Mouse (Mus musculus) layer of hippocampus, postnatal 14 days (tissue): ENCODE measurements around the gene Gm17268. TPM values are rescaled to one million over a fixed set of nuclear protein-coding genes. Genes with fewer than 3 reads are reported as not detected.

Experiments
- DNase-seq, 2 experiments: peaks; one replicate each; pipeline ENCODE4 v3.0.0; 2021 to 2022; ENCODE audit warnings: low spot score in 2 of 2, mixed read lengths in 1 of 2
- long read RNA-seq, 2 experiments: library from polyadenylated mRNA; stranded (forward); transcript quantifications; one replicate each; pipeline ENCODE4 v2.0.0; 2021
- total RNA-seq, 2 experiments: library from RNA; stranded (reverse); gene quantifications; 2 replicates each; pipeline ENCODE4 v1.2.3; 2021

Gm17268 gene
- total RNA-seq, result not detected
- long read RNA-seq, experiment 1, result 0 reads
- long read RNA-seq, experiment 2, result 0 reads

DNA sequence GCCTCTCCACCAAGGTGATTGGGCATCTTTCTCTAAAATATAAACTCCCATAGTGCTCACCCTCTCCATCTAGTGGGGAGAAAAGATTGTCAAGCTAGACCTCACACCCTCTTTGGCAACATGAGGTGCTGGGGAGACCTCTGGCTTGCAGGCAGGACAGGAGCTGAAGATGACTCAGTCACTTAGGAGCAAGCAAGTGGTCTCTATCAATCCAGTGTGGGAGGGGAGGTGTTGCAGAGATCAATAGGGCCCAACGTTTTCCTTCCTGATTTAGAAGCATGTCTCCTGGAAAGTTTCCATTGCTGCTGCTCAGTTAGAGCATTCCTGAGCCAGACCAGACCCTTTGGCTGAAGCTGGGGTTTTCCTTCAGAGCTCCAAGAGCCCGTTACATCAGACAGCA lies at the start of gene Gm17268:
Gm17268 (minus strand) TSS at position 28 of the 400 bp plus-strand sequence.
- DNase-seq, result no peak

- DNase-seq, result no peak
Measured at GRCm38 (mm10) chr11:82084360-82084759, 46.0 kb upstream of the Gm17268 start.

GRCm38 (mm10) chr11:82080865-82081264 lies 42.5 kb upstream of the Gm17268 start:
- no peak for DNase-seq

GRCm38 (mm10) chr11:82078136-82078730 lies 39.9 kb upstream of the Gm17268 start:
- no peak for DNase-seq

GRCm38 (mm10) chr11:82077031-82077430 lies 38.7 kb upstream of the Gm17268 start:
- no peak for DNase-seq

DNA sequence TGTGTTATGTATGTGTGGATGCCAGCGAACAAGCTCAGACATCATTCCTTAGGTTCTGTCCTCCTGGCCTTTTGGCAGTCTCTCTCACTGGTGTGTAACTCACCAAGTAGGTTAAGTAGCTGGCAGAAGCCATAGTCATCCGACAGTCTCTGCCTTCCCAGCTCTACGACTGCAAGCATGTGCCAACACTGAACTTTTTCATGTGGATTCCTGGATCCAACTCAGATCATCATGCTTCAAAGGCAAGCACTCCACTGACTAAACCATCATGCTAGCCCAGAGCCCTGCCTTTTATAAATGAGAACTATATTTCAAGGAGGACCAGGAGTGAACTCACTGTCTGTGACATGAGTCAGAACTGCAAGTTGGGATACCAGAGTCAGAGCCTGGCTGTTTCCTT lies 35.3 kb upstream of the Gm17268 start:
- no peak for DNase-seq

DNA sequence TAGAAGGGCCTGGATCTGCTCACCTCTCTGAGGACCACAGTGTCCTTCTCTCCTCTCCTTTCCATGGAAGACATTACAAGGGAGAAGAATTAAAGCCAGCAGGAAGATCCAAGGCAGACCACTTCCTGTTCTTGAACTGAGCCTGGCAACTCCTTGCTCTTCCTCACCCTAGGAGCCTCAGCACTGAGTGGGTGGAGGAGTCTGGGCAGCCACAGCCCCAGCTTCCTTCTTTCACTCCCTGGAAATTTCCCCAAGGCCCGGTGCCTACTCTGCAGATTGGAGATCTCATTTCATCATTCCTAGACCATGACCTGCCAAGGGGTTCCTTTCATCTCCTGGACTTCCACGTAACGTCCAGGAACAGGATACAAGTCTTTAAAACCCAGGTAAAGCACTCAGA lies 34.6 kb upstream of the Gm17268 start:
- DNase-seq, result no peak

DNA sequence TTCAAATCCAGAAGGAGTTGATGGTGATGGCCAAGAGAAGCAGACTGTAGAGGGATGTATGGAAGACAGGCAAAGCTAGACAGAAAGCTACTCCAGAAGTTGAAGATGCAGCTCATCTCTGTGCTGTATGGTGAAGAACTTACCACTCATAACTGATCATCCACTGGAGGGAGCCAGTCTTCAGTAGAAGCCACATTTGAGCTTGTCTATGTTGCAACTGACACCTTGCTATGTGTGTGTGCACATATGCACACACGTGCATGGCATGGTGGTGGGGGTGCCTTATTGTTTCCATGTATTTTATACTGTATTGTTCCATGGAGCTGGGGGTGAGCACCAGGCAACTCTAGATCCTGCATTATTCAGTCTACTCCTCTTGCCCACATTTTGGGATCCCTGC lies 34.0 kb upstream of the Gm17268 start:
- no peak for DNase-seq

DNA sequence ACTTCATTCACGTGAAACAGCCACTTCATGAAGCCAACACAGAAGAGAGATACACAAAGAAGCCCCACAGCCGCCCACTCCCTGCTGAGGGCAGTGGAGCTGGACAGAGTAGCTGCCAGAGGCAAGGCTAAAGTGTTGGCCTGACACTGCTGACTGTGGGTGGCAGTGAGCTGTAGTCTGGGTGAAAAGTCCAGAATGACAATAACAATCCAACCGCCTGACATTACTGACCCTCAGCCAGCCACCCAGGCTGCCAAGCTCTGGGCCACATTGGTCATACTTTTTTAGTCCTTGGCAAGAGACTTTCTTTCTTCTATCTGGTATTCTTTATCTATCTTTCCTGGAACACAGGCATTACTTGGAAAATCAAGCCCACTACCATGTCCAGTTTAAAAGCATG lies 32.7 kb upstream of the Gm17268 start:
- no peak for DNase-seq

- no peak for DNase-seq
Measured at GRCm38 (mm10) chr11:82066953-82067571, 28.7 kb upstream of the Gm17268 start.

GRCm38 (mm10) chr11:82063454-82063853 lies 25.1 kb upstream of the Gm17268 start:
- DNase-seq, result no peak

- peak in 1 of 2 experiments; percentile 11 for DNase-seq
Measured at GRCm38 (mm10) chr11:82062226-82062625, 23.9 kb upstream of the Gm17268 start.

DNA sequence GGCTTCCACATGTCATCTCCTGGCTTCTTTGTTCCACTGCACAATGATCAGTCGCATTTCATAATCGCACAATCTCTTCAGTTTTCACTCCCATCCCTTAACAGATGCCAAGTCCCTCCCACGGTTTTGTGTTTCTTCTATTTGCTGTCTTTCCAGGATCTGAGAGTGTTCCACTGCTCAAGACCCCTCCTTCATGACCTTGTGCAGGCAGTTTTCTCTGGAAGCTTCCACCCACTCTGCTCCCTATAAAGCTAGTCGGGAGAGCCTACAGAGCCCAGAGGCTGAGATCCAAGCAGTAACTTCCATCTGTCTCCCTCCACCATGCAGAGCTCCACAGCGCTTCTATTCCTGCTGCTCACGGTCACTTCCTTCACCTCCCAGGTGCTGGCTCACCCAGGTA lies 19.3 kb upstream of the Gm17268 start, which contains the start of gene Ccl11:
Ccl11 (plus strand) TSS at position 178 of the 400 bp plus-strand sequence.
- DNase-seq, result peak in 1 of 2 experiments; percentile 26

- DNase-seq, result no peak
Measured at GRCm38 (mm10) chr11:82053849-82054248, 15.5 kb upstream of the Gm17268 start.

GRCm38 (mm10) chr11:82047746-82048415 lies 9.5 kb upstream of the Gm17268 start:
- DNase-seq, result peak; percentile 29 to 49

DNA sequence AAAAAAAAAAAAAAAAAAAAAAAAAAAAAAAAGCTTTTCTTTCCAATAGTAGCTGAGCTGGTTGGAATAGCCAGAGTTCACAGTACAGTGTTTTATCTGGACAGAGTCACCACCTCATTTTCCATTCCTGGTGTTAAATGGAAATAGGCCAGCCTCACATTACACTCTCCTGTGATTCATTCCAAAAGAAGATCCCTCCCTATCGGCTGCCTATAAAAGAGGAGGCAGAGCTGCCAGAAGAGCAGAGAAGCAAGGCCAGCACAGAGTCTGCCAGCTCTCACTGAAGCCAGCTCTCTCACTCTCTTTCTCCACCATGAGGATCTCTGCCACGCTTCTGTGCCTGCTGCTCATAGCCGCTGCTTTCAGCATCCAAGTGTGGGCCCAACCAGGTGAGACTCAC lies 7.1 kb upstream of the Gm17268 start, which contains the start of gene Ccl7:
Ccl7 (plus strand) TSS at position 242 of the 400 bp plus-strand sequence.
- peak in 1 of 2 experiments; percentile 30 for DNase-seq

GRCm38 (mm10) chr11:82041671-82042080 lies 3.3 kb upstream of the Gm17268 start:
- DNase-seq, result no peak

GRCm38 (mm10) chr11:82039132-82039660 lies 834 bp upstream of the Gm17268 start:
- DNase-seq, result no peak

GRCm38 (mm10) chr11:82035857-82036256 lies 2.5 kb downstream of the Gm17268 start:
- DNase-seq, result no peak

- peak; percentile 32 to 73 for DNase-seq
Measured at GRCm38 (mm10) chr11:82035356-82035755, 3.0 kb downstream of the Gm17268 start, which contains the start of gene Ccl2. Gene Ccl2 (plus strand): TSS chr11:82035571.

DNA sequence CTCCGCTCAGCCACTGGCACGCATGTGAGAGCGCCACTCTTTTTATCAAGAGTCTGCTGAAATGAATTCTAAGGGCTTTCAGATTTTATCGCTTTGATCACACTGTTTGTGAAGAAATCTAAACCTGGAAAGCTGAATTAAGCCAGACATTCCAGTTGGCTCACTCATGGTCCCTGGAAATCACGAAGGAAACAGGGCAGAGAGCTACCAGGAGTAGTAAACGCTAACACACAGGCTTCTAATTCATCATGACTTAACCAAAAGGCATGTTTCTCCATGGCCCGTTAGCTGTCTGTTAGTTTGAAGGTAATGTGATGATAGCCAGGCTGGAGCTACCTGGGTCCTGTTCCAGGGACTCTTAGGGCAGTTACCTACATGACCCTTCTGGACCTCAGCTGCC lies 3.9 kb downstream of the Gm17268 start:
- no peak for DNase-seq
